Mouse (Mus musculus) stomach, embryonic 15.5 days (tissue): ENCODE data around the gene Zbtb40. TPM values are rescaled to one million over a fixed set of nuclear protein-coding genes. Genes with fewer than 3 reads are reported as not detected.
A peak's percentile ranks its signal among the peaks of the same experiment; 100 is the strongest.

Experiments used
- ATAC-seq: fragments of 200-750 bp; cut with Nextera tagmentation; 2 replicates; pipeline ENCODE4 v1.8.0; 2017; ENCODE audit warnings: low read depth, moderate number of reproducible peaks, moderate TSS enrichment; ENCODE audit not compliant: insufficient read depth, low FRiP score
- H3K27ac ChIP-seq: fragments of 300-500 bp; sonication (generic); 2 replicates; pipeline ENCODE4 v1.5.1; 2015; ENCODE audit warnings: mild to moderate bottlenecking, inconsistent platforms
- H3K27me3 ChIP-seq: fragments of 300-500 bp; sonication (generic); replicated peaks from 2 replicates; pipeline ENCODE4 v1.6.1; 2015; ENCODE audit warnings: inconsistent platforms
- H3K36me3 ChIP-seq: fragments of 300-500 bp; sonication (generic); 2 replicates; pipeline ENCODE4 v1.6.1; 2015; ENCODE audit warnings: inconsistent platforms
- H3K4me1 ChIP-seq: fragments of 300-500 bp; sonication (generic); 2 replicates; pipeline ENCODE4 v1.6.1; 2015; ENCODE audit warnings: inconsistent platforms
- H3K4me2 ChIP-seq: fragments of 300-500 bp; sonication (generic); 2 replicates; pipeline ENCODE4 v1.6.1; 2015; ENCODE audit warnings: mild to moderate bottlenecking, inconsistent platforms
- H3K4me3 ChIP-seq: fragments of 300-500 bp; sonication (generic); replicated peaks from 2 replicates; pipeline ENCODE4 v1.5.1; 2015; ENCODE audit warnings: inconsistent platforms
- H3K9ac ChIP-seq: fragments of 300-500 bp; sonication (generic); 2 replicates; pipeline ENCODE4 v1.6.1; 2015; ENCODE audit warnings: inconsistent platforms
- H3K9me3 ChIP-seq: fragments of 300-500 bp; sonication (generic); 2 replicates; pipeline ENCODE4 v1.6.1; 2016; ENCODE audit warnings: inconsistent platforms
- WGBS: fragments of 180-500 bp; shearing (Covaris S2); methylation state at CpG from one replicate; pipeline ENCODE4 v1.1.7; 2015; 5-methylcytosine and 5-hydroxymethylcytosine counted together
- polyA plus RNA-seq: library from polyadenylated mRNA; unstranded; fragments of >200 nt; fragmentation: Nextera tagmentation; extraction: Ambion mirVana; gene quantifications from 2 replicates; pipeline ENCODE4 v1.2.1, GENCODE M21; 2015

Zbtb40 gene
- polyA plus RNA-seq = 3.5 and 3.9 TPM in 2 replicates

- peaks cover 20% of the 10 kb centered on the region for H3K27me3 ChIP-seq
- 1% methylated on average over 32 of the region's 32 CpGs for WGBS
- H3K4me2 ChIP-seq = peak within 1 kb of the TSS; percentile 80
- no peaks in the 10 kb centered on the region for H3K36me3 ChIP-seq
- peak within 1 kb of the TSS; percentile 66; the same call in 1 of the 2 replicates for H3K27ac ChIP-seq
- no peaks in the 10 kb centered on the region for H3K9me3 ChIP-seq
- peak; percentile 96 for ATAC-seq
- H3K4me1 ChIP-seq = peaks cover 9% of the 10 kb centered on the region
- H3K4me3 ChIP-seq = peak within 1 kb of the TSS; percentile 90
- peak within 1 kb of the TSS; percentile 81 for H3K9ac ChIP-seq
Measured at GRCm38 (mm10) chr4:137048550-137049032, at the start of gene Zbtb40. Gene Zbtb40, minus strand, starts transcription at chr4:137048801.

- no peak overlapping the region for H3K9ac ChIP-seq
- ATAC-seq = peak; percentile 52; the same call in 1 of the 2 replicates
Measured at GRCm38 (mm10) chr4:137097984-137098327, 49.4 kb upstream of the Zbtb40 start.

GRCm38 (mm10) chr4:137097246-137097983, 48.8 kb upstream of the Zbtb40 start:
- Histone ChIP-seq H3K4me2 (no peak overlapping the region), H3K4me3 (no peak overlapping the region), H3K27me3 (no peaks in the 10 kb centered on the region), H3K27ac (no peak overlapping the region), H3K4me1 (0 out of 2 replicates have a peak, but pooled peaks cover 6% of the 10 kb centered on the region), H3K9me3 (no peaks in the 10 kb centered on the region), H3K36me3 (no peaks in the 10 kb centered on the region), H3K9ac (no peak overlapping the region)
- WGBS = 58% methylated on average over 17 of the region's 17 CpGs
- peak; percentile 59; the same call in 1 of the 2 replicates for ATAC-seq

More at GRCm38 (mm10) chr4:137097984-137098327, 49.4 kb upstream of the Zbtb40 start:
- H3K27ac ChIP-seq = no peak overlapping the region
- no peak overlapping the region for H3K4me3 ChIP-seq
- 44% methylated on average over 4 of the region's 4 CpGs for WGBS
- no peaks in the 10 kb centered on the region for H3K36me3 ChIP-seq
- no peak overlapping the region for H3K4me2 ChIP-seq
- H3K27me3 ChIP-seq = no peaks in the 10 kb centered on the region
- 0 out of 2 replicates have a peak, but pooled peaks cover 6% of the 10 kb centered on the region for H3K4me1 ChIP-seq
- H3K9me3 ChIP-seq = no peaks in the 10 kb centered on the region

- H3K4me1 ChIP-seq = 0 out of 2 replicates have a peak, but pooled peaks cover 6% of the 10 kb centered on the region
- H3K36me3 ChIP-seq = no peaks in the 10 kb centered on the region
- ATAC-seq = no peak
- H3K27ac ChIP-seq = no peak overlapping the region
- no peak overlapping the region for H3K9ac ChIP-seq
- no peak overlapping the region for H3K4me2 ChIP-seq
- 56% methylated on average over 10 of the region's 10 CpGs for WGBS
- no peaks in the 10 kb centered on the region for H3K9me3 ChIP-seq
- H3K4me3 ChIP-seq = no peak overlapping the region
- H3K27me3 ChIP-seq = no peaks in the 10 kb centered on the region
Measured at GRCm38 (mm10) chr4:137096353-137096752, 47.8 kb upstream of the Zbtb40 start.

- H3K4me3 ChIP-seq = no peak overlapping the region
- no peaks in the 10 kb centered on the region for H3K4me1 ChIP-seq
- H3K36me3 ChIP-seq = no peaks in the 10 kb centered on the region
- H3K4me2 ChIP-seq = no peak overlapping the region
- WGBS = 38% methylated on average over 18 of the region's 18 CpGs
- no peak for ATAC-seq
- no peak overlapping the region for H3K27ac ChIP-seq
- no peaks in the 10 kb centered on the region for H3K27me3 ChIP-seq
- no peak overlapping the region for H3K9ac ChIP-seq
- no peaks in the 10 kb centered on the region for H3K9me3 ChIP-seq
Measured at GRCm38 (mm10) chr4:137085083-137085810, 36.6 kb upstream of the Zbtb40 start.

GRCm38 (mm10) chr4:137082866-137083265, 34.3 kb upstream of the Zbtb40 start:
- no peaks in the 10 kb centered on the region for H3K4me1 ChIP-seq
- no peak overlapping the region for H3K4me2 ChIP-seq
- H3K27ac ChIP-seq = no peak overlapping the region
- H3K27me3 ChIP-seq = no peaks in the 10 kb centered on the region
- WGBS = 45% methylated on average over 2 of the region's 2 CpGs
- no peak overlapping the region for H3K4me3 ChIP-seq
- ATAC-seq = no peak
- no peak overlapping the region for H3K9ac ChIP-seq
- no peaks in the 10 kb centered on the region for H3K9me3 ChIP-seq
- H3K36me3 ChIP-seq = no peaks in the 10 kb centered on the region

- WGBS = 82% methylated on average over 4 of the region's 4 CpGs
- H3K9ac ChIP-seq = no peak overlapping the region
- no peaks in the 10 kb centered on the region for H3K27me3 ChIP-seq
- no peak overlapping the region for H3K4me3 ChIP-seq
- no peak overlapping the region for H3K4me2 ChIP-seq
- H3K9me3 ChIP-seq = no peaks in the 10 kb centered on the region
- H3K27ac ChIP-seq = no peak overlapping the region
- no peak for ATAC-seq
- H3K4me1 ChIP-seq = no peaks in the 10 kb centered on the region
- H3K36me3 ChIP-seq = no peaks in the 10 kb centered on the region
Measured at GRCm38 (mm10) chr4:137081401-137081800, 32.8 kb upstream of the Zbtb40 start.

GRCm38 (mm10) chr4:137077216-137077615, 28.6 kb upstream of the Zbtb40 start:
- 26% methylated on average over 2 of the region's 2 CpGs for WGBS
- Histone ChIP-seq H3K36me3 (no peaks in the 10 kb centered on the region), H3K27me3 (no peaks in the 10 kb centered on the region), H3K4me2 (no peak overlapping the region), H3K27ac (no peak overlapping the region), H3K4me1 (no peaks in the 10 kb centered on the region), H3K9me3 (no peaks in the 10 kb centered on the region), H3K4me3 (no peak overlapping the region), H3K9ac (no peak overlapping the region)
- peak; percentile 54 for ATAC-seq

GRCm38 (mm10) chr4:137071204-137071603, 22.6 kb upstream of the Zbtb40 start:
- no peak for ATAC-seq
- Histone ChIP-seq H3K4me1 (no peaks in the 10 kb centered on the region), H3K9ac (no peak overlapping the region), H3K9me3 (no peaks in the 10 kb centered on the region), H3K36me3 (no peaks in the 10 kb centered on the region), H3K4me2 (no peak overlapping the region), H3K27ac (no peak overlapping the region), H3K27me3 (no peaks in the 10 kb centered on the region), H3K4me3 (no peak overlapping the region)
- WGBS = 72% methylated on average over 6 of the region's 6 CpGs

- Histone ChIP-seq H3K9me3 (no peaks in the 10 kb centered on the region), H3K36me3 (no peaks in the 10 kb centered on the region), H3K9ac (no peak overlapping the region), H3K27me3 (no peaks in the 10 kb centered on the region), H3K27ac (no peak overlapping the region), H3K4me3 (no peak overlapping the region), H3K4me1 (no peaks in the 10 kb centered on the region), H3K4me2 (no peak overlapping the region)
- ATAC-seq = no peak; the same call in 1 of the 2 replicates
- WGBS = 28% methylated on average over 8 of the region's 8 CpGs
Measured at GRCm38 (mm10) chr4:137068491-137068890, 19.9 kb upstream of the Zbtb40 start.

GRCm38 (mm10) chr4:137065846-137066245, 17.2 kb upstream of the Zbtb40 start:
- no peak overlapping the region for H3K4me3 ChIP-seq
- H3K4me2 ChIP-seq = no peak overlapping the region
- H3K9ac ChIP-seq = no peak overlapping the region
- no peaks in the 10 kb centered on the region for H3K36me3 ChIP-seq
- WGBS = 80% methylated on average over 6 of the region's 6 CpGs
- no peaks in the 10 kb centered on the region for H3K9me3 ChIP-seq
- no peak for ATAC-seq
- no peaks in the 10 kb centered on the region for H3K4me1 ChIP-seq
- no peak overlapping the region for H3K27ac ChIP-seq
- H3K27me3 ChIP-seq = no peaks in the 10 kb centered on the region

- Histone ChIP-seq H3K4me3 (no peak overlapping the region), H3K4me1 (no peaks in the 10 kb centered on the region), H3K4me2 (no peak overlapping the region), H3K27me3 (peaks cover 26% of the 10 kb centered on the region), H3K36me3 (no peaks in the 10 kb centered on the region), H3K9ac (no peak overlapping the region), H3K9me3 (no peaks in the 10 kb centered on the region), H3K27ac (no peak overlapping the region)
- ATAC-seq = no peak
- 53% methylated on average over 3 of the region's 3 CpGs for WGBS
Measured at GRCm38 (mm10) chr4:137054932-137055331, 6.3 kb upstream of the Zbtb40 start.
